ENCODE assay signal across 22 mouse cellular contexts in genomic region chrX:161387942-161388341, GRCm38 (mm10).
DNase-seq lines count a peak whose midpoint lies in the region; ATAC-seq lines count a peak whose summit lies in the region.
"Had no signal": no experiment of that assay in that cellular context is flagged by ENCODE, and none has a peak within 500 bp of the region (broad histone marks: within the 10 kb centered on the region; RNA-seq: fewer than 3 reads in every experiment).

No protein-coding gene starts in this region.

- peak; percentile 72 for ATAC-seq in frontal cortex, adult (ENCODE audit: low TSS enrichment)
- ATAC-seq: activated CD4-positive, CD25-positive, alpha-beta regulatory T cell, adult 4 months; CD4-positive, CD25-positive, alpha-beta regulatory T cell, adult 4 months; Patski had no signal

- DNase-seq in frontal cortex, postnatal 36 days (ENCODE audit: low spot score in 2 of 2) = no peak
- DNase-seq in layer of hippocampus, adult 9-11 months = peak; percentile 2
- no peak for DNase-seq in layer of hippocampus, postnatal 36 days
- DNase-seq in brain, adult 2 months (ENCODE audit: low read depth, low spot score) = peak; percentile 46
- peak; percentile 22 for DNase-seq in telencephalon, adult 2 months (ENCODE audit: low read depth, low spot score)
- no peak for DNase-seq in natural killer cell, adult 2 months (ENCODE audit: low spot score in 2 of 2)
- DNase-seq in adrenal gland, postnatal 4 days (ENCODE audit: low spot score in 2 of 2) = no peak
- DNase-seq: adrenal gland, adult 2 months; adrenal gland, adult 8-10 months; adrenal gland, postnatal 10 days; adrenal gland, postnatal 14 days; adrenal gland, postnatal 25 days; adrenal gland, postnatal 36 days; B cell, adult 2 months; cerebellum, adult 11 months; cerebellum, adult 11-12 months; cerebellum, adult 18-20 months; cerebellum, adult 2 months had no signal

Comparison
In these comparisons a context has a peak if more than half of its experiments do, and no peak if none do; other contexts are left out.
1. DNase-seq: peak in layer of hippocampus, adult 9-11 months (single experiment), brain, adult 2 months (single experiment) and telencephalon, adult 2 months (single experiment); none in frontal cortex, postnatal 36 days (0 of 2), layer of hippocampus, postnatal 36 days (0 of 2), natural killer cell, adult 2 months (0 of 2) and adrenal gland, postnatal 4 days (0 of 2).